ENCODE assay signal across 16 mouse cellular contexts in the genomic region with DNA sequence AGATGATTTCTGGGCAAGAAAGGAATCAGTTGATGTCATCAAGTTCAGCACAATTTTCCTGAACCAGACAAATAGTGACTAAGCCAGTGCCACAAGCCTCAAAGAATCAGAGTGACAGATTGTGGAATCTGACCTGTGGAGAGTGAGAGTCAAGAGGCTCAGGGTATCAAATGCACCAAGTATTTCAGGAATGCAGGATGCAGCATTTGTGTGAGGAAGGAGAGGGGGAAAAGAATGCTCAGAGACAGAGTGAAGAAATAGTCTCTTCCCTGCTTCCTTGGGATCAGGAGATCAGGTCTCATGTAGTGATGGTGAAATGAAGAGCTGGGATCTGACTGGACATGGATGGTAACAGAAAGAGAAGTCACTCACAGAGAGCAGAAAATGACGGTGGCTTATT.
DNase-seq lines count a peak whose midpoint lies in the region; ATAC-seq and TF ChIP-seq lines count a peak whose summit lies in the region.
"Had no signal": no experiment of that assay in that cellular context is flagged by ENCODE, and none has a peak within 500 bp of the region (broad histone marks: within the 10 kb centered on the region; RNA-seq: fewer than 3 reads in every experiment).

No protein-coding gene starts in this region.

- no peaks in the 10 kb centered on the region for H3K27me3 ChIP-seq in kidney, embryonic 14.5 days (ENCODE audit: control insufficient read depth, insufficient read depth, low read length)
- no peaks in the 10 kb centered on the region for H3K27me3 ChIP-seq in embryonic facial prominence, embryonic 10.5 days (replicated peaks; ENCODE audit: low read depth, poor library complexity, severe bottlenecking)
- H3K27me3 ChIP-seq: heart, embryonic 13.5 days; limb, embryonic 15.5 days; lung, embryonic 15.5 days; midbrain, embryonic 12.5 days had no signal

- intact Hi-C loops in left cerebral cortex, postnatal 10 days (cut with DNase I) = no loop called here

- 45% methylated on average over 1 of the region's 1 CpGs for WGBS in kidney, embryonic 14.5 days
- WGBS in embryonic facial prominence, embryonic 10.5 days = 61% methylated on average over 1 of the region's 1 CpGs

- H3K4me1 ChIP-seq in kidney, embryonic 14.5 days (ENCODE audit: control insufficient read depth, insufficient read depth, low read length) = no peaks in the 10 kb centered on the region
- no peaks in the 10 kb centered on the region for H3K4me1 ChIP-seq in ES-E14 (ENCODE audit: control insufficient read depth in 2 of 2, insufficient read depth in 2 of 2, low read length in 2 of 2, poor library complexity in 1 of 2)
- peaks cover 18% of the 10 kb centered on the region for H3K4me1 ChIP-seq in embryonic facial prominence, embryonic 10.5 days
- H3K4me1 ChIP-seq: midbrain, embryonic 12.5 days had no signal

- DNase-seq in kidney, postnatal 10 days = no peak
- DNase-seq in 3T3-L1 (ENCODE audit: low read depth, low spot score) = peak; percentile 92
- DNase-seq in ES-E14 (ENCODE audit: low read depth, low spot score) = no peak
- peak; percentile 13 for DNase-seq in embryonic facial prominence, embryonic 10.5 days (ENCODE audit: low spot score)
- DNase-seq in spleen, postnatal 10 days (ENCODE audit: low spot score in 2 of 2) = no peak
- no peak for DNase-seq in left cerebral cortex, postnatal 10 days (ENCODE audit: extremely low spot score in 1 of 2, low spot score in 2 of 2)
- DNase-seq: cerebellum, postnatal 25 days; gastrocnemius, postnatal 25 days; kidney, postnatal 4 days; layer of hippocampus, postnatal 36 days had no signal

- H3K9me3 ChIP-seq in kidney, embryonic 14.5 days (ENCODE audit: control insufficient read depth, low read length) = no peaks in the 10 kb centered on the region
- H3K9me3 ChIP-seq in ES-E14 (ENCODE audit: control insufficient read depth, insufficient read depth, low read depth, low read length) = no peaks in the 10 kb centered on the region
- H3K9me3 ChIP-seq in embryonic facial prominence, embryonic 10.5 days = no peaks in the 10 kb centered on the region
- H3K9me3 ChIP-seq: heart, embryonic 13.5 days; limb, embryonic 15.5 days; lung, embryonic 15.5 days; midbrain, embryonic 12.5 days had no signal

- ATAC-seq in kidney, embryonic 14.5 days (ENCODE audit: low FRiP score, low TSS enrichment) = peak; percentile 35; the same call in 1 of the 2 replicates

- H3K9ac ChIP-seq in kidney, embryonic 14.5 days (ENCODE audit: low read depth, low read length) = no peak overlapping the region
- no peak overlapping the region for H3K9ac ChIP-seq in ES-E14 (ENCODE audit: insufficient read depth, low read depth, low read length, poor library complexity, severe bottlenecking)
- H3K9ac ChIP-seq: heart, embryonic 13.5 days; limb, embryonic 15.5 days; lung, embryonic 15.5 days; midbrain, embryonic 12.5 days had no signal

- H3K4me2 ChIP-seq in kidney, embryonic 14.5 days (replicated peaks; ENCODE audit: low read depth, low read length) = no peak overlapping the region
- H3K4me2 ChIP-seq: heart, embryonic 13.5 days; limb, embryonic 15.5 days; lung, embryonic 15.5 days; midbrain, embryonic 12.5 days had no signal

- H3K4me3 ChIP-seq in kidney, embryonic 14.5 days (ENCODE audit: low read length) = no peak overlapping the region
- H3K4me3 ChIP-seq in ES-E14 (ENCODE audit: insufficient read depth in 1 of 2, low read depth in 1 of 2, low read length in 2 of 2, poor library complexity in 1 of 2, severe bottlenecking in 1 of 2) = no peak overlapping the region
- no peak overlapping the region for H3K4me3 ChIP-seq in embryonic facial prominence, embryonic 10.5 days
- H3K4me3 ChIP-seq: erythroblast, embryonic 14.5 days; heart, embryonic 13.5 days; limb, embryonic 15.5 days; lung, embryonic 15.5 days; midbrain, embryonic 12.5 days had no signal

- in situ Hi-C loops in ES-E14 (cut with MboI; ENCODE audit: low sequenced_read_pairs in 2 of 2, unreplicated experiment in 2 of 2) = no loop called here

- H3K36me3 ChIP-seq in kidney, embryonic 14.5 days (ENCODE audit: control insufficient read depth, insufficient read depth, low read length) = no peaks in the 10 kb centered on the region
- no peaks in the 10 kb centered on the region for H3K36me3 ChIP-seq in ES-E14 (ENCODE audit: control insufficient read depth, insufficient read depth, low read length, poor library complexity, severe bottlenecking)
- no peaks in the 10 kb centered on the region for H3K36me3 ChIP-seq in embryonic facial prominence, embryonic 10.5 days (replicated peaks)
- H3K36me3 ChIP-seq: heart, embryonic 13.5 days; limb, embryonic 15.5 days; lung, embryonic 15.5 days; midbrain, embryonic 12.5 days had no signal

- no peak overlapping the region for H3K27ac ChIP-seq in kidney, embryonic 14.5 days (ENCODE audit: low read depth, low read length)
- no peak overlapping the region for H3K27ac ChIP-seq in ES-E14 (ENCODE audit: insufficient read depth, low read depth, low read length, poor library complexity, severe bottlenecking)
- H3K27ac ChIP-seq in embryonic facial prominence, embryonic 10.5 days (replicated peaks) = peak overlapping the region; percentile 44; the same call in 1 of the 2 replicates
- H3K27ac ChIP-seq: heart, embryonic 13.5 days; limb, embryonic 15.5 days; lung, embryonic 15.5 days; midbrain, embryonic 12.5 days had no signal

TF ChIP-seq in ES-E14, 5 proteins besides CTCF, POLR2A, EP300 and RAD21:
- TF ChIP-seq ZNF384 (IDR thresholded peaks at IDR 0.05; ENCODE audit: low read depth, low read length) = 0 out of 2 replicates have a peak, but pooled peaks have one; percentile 62
- no peak for TF ChIP-seq HCFC1 (IDR thresholded peaks at IDR 0.05; ENCODE audit: borderline replicate concordance, insufficient read depth, low read length)

Comparison
In these comparisons a context has a peak if more than half of its experiments do, and no peak if none do; other contexts are left out.
1. DNase-seq: peak in 3T3-L1 (single experiment) and embryonic facial prominence, embryonic 10.5 days (single experiment); none in kidney, postnatal 10 days (single experiment), ES-E14 (single experiment), spleen, postnatal 10 days (0 of 2) and left cerebral cortex, postnatal 10 days (0 of 2).